Mouse (Mus musculus) lung, adult 2 months (tissue): Measurements from ENCODE around the gene Plce1. TPM values are rescaled to one million over a fixed set of nuclear protein-coding genes. Genes with fewer than 3 reads are reported as not detected.
"Not testable (repeated sequence)": the region's sequence is repeated elsewhere in the genome, so short reads cannot be mapped to it uniquely, and the experiment has no call there.

Experiments
- DNase-seq: peaks from one replicate; pipeline ENCODE4 v3.0.0; 2022
- H3K4me1 ChIP-seq: fragments of 200-500 bp; 2 replicates; pipeline ENCODE4 v1.6.1; 2011; ENCODE audit warnings: low read length; ENCODE audit not compliant: control insufficient read depth, insufficient read depth
- H3K4me3 ChIP-seq: fragments of 200-500 bp; replicated peaks from 2 replicates; pipeline ENCODE3; 2011; ENCODE audit warnings: low read depth, mild to moderate bottlenecking, control low read depth, low read length; ENCODE audit errors: extremely low read depth
- CTCF ChIP-seq: fragments of 200-500 bp; IDR thresholded peaks from 2 replicates; pipeline ENCODE4 v1.5.1; 2011; ENCODE audit warnings: mild to moderate bottlenecking, low read length, control low read depth; ENCODE audit not compliant: insufficient read depth
- POLR2A ChIP-seq: fragments of 200-500 bp; IDR thresholded peaks from 2 replicates; pipeline ENCODE4 v1.6.1; 2011; ENCODE audit warnings: low read depth, mild to moderate bottlenecking, control low read depth, low read length, borderline replicate concordance; ENCODE audit errors: extremely low read depth
- WGBS: fragments of 180-500 bp; shearing (Covaris S2); methylation state at CpG from one replicate; pipeline ENCODE4 v1.1.7; 2018; 5-methylcytosine and 5-hydroxymethylcytosine counted together
- polyA plus RNA-seq: library from polyadenylated mRNA; depleted of rRNA; stranded (reverse); fragments of >200 nt; gene quantifications from 2 replicates; pipeline ENCODE4 v1.2.3, GENCODE M21; 2012

Gene Plce1
- polyA plus RNA-seq, 1 experiment: 9.0 TPM

GRCm38 (mm10) chr19:38620134-38620533 is 139.2 kb downstream of the Plce1 start:
- TF ChIP-seq POLR2A: no peak
- Histone ChIP-seq H3K4me3 (no peak overlapping the region), H3K4me1 (no peaks in the 10 kb centered on the region)
- 40% methylated on average over 4 of the region's 4 CpGs for WGBS
- DNase-seq: no peak

- no peak overlapping the region for H3K4me3 ChIP-seq
- H3K4me1 ChIP-seq: peaks cover 4% of the 10 kb centered on the region
- TF ChIP-seq POLR2A (no peak), CTCF (no peak)
- no peak for DNase-seq
- WGBS: 57% methylated on average over 10 of the region's 10 CpGs
Observed at GRCm38 (mm10) chr19:38621546-38621945, 140.6 kb downstream of the Plce1 start.

GRCm38 (mm10) chr19:38626246-38627015 is 145.5 kb downstream of the Plce1 start:
- TF ChIP-seq CTCF (no peak), POLR2A (no peak)
- no peak for DNase-seq
- Histone ChIP-seq H3K4me3 (no peak overlapping the region), H3K4me1 (peaks cover 7% of the 10 kb centered on the region)
- 59% methylated on average over 9 of the region's 9 CpGs for WGBS

- peak; percentile 46 for DNase-seq
Observed at GRCm38 (mm10) chr19:38627075-38627768, 146.3 kb downstream of the Plce1 start.

GRCm38 (mm10) chr19:38632251-38632650 is 151.3 kb downstream of the Plce1 start:
- no peak for TF ChIP-seq CTCF
- no peak overlapping the region for H3K4me3 ChIP-seq
- H3K4me1 ChIP-seq: no peaks in the 10 kb centered on the region; the same call in 1 of the 2 replicates
- WGBS: 47% methylated on average over 3 of the region's 3 CpGs
- no peak for DNase-seq

More at GRCm38 (mm10) chr19:38627075-38627768, 146.3 kb downstream of the Plce1 start:
- TF ChIP-seq POLR2A (no peak), CTCF (no peak)
- Histone ChIP-seq H3K4me1 (peaks cover 7% of the 10 kb centered on the region), H3K4me3 (no peak overlapping the region)
- 41% methylated on average over 9 of the region's 9 CpGs for WGBS

GRCm38 (mm10) chr19:38633306-38633705 is 152.4 kb downstream of the Plce1 start:
- Histone ChIP-seq H3K4me1 (no peaks in the 10 kb centered on the region), H3K4me3 (no peak overlapping the region)
- TF ChIP-seq POLR2A (no peak), CTCF (no peak)
- WGBS: 58% methylated on average over 5 of the region's 5 CpGs
- no peak for DNase-seq

- no peak overlapping the region for H3K4me3 ChIP-seq
- WGBS: 91% methylated on average over 3 of the region's 3 CpGs
- DNase-seq: no peak
- TF ChIP-seq CTCF (no peak), POLR2A (no peak)
- 0 out of 2 replicates have a peak, but pooled peaks cover 2% of the 10 kb centered on the region for H3K4me1 ChIP-seq
Observed at GRCm38 (mm10) chr19:38639050-38639449, 158.1 kb downstream of the Plce1 start.

- WGBS: 23% methylated on average over 3 of the region's 3 CpGs
Observed at GRCm38 (mm10) chr19:38639805-38640204, 158.9 kb downstream of the Plce1 start.

GRCm38 (mm10) chr19:38642515-38642914 is 161.6 kb downstream of the Plce1 start:
- H3K4me1 ChIP-seq: not testable (repeated sequence)
- WGBS: 60% methylated on average over 1 of the region's 1 CpGs

More at GRCm38 (mm10) chr19:38639805-38640204, 158.9 kb downstream of the Plce1 start:
- no peak overlapping the region for H3K4me3 ChIP-seq
- H3K4me1 ChIP-seq: 0 out of 2 replicates have a peak, but pooled peaks cover 2% of the 10 kb centered on the region
- DNase-seq: no peak
- TF ChIP-seq CTCF (no peak), POLR2A (no peak)

More at GRCm38 (mm10) chr19:38642515-38642914, 161.6 kb downstream of the Plce1 start:
- H3K4me3 ChIP-seq, DNase-seq: not testable (repeated sequence)
